Mouse (Mus musculus): Measurements from ENCODE around the gene Olfr347.

Gene Olfr347

DNA sequence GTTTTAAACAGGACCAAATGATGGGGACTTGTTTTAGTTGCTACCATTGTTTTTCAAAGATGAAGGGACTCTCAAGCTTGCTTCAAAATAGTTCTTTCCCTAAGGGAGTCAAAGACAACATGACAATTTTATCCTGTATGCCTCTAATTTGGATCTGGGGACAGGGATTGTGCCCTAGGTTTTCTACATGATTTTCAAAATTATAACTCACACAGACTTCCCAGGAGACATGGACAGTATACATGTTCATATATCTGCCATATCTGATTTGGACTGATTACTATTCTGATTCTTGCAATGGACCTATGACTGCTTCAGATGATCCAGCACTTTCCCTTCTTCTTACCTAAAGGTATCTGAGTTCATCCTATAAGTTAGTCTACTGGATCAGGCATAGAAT is at the start of gene Olfr347:
Olfr347 (plus strand) TSS at position 301 of the 400 bp plus-strand sequence.
- DNase-seq: no peak

DNA sequence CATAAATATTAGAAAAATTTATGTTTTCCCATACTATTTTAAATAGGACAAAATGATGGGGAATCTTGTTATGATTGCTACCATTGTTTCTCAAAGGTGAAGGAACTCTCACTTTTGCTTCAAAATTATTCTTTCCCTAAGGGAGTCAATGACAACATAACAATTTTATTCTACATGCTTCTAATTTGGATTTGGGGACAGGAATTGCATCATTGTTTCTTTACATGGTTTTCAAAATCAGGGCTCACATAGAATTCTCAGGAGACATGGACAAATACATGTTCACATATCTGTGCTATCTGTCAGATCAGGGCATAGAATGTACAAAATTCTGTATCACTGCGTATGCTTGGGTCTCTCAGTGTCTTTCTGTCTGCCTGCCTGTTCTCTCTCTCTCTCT is 46.2 kb upstream of the Olfr347 start, which contains the start of gene Olfr346:
Olfr346 (plus strand) TSS at position 301 of the 400 bp plus-strand sequence.
- no peak for DNase-seq

GRCm38 (mm10) chr2:36736226-36736625 is 4.5 kb downstream of the Olfr347 start:
- DNase-seq: peak in 1 of 2 experiments; percentile 9

DNA sequence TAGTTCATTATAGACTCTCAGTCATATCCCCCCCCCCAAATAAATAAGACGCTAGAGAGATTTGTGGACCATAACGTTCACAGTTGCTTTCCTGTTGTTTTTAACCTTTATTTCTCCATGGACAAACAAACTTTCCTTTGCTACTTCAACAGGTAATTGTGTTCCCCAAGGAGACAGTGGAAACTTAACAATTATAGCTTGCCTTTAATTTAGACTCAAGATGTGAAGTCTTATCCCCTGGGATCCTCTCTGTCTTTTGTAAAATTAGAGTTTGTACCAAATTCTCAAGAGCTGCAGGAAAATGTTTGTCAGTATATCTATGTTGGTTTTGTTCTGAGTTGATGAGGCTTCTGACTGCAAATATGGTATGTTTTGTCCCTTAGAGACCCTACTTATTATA is 52.3 kb downstream of the Olfr347 start, which contains the start of gene Olfr348:
Olfr348 (plus strand) TSS at position 301 of the 400 bp plus-strand sequence.
- DNase-seq: no peak

Measured in kidney, postnatal 25 days (tissue).